8 mouse cellular contexts compared by ENCODE assay signal in genomic region chr13:55328171-55328570, GRCm38 (mm10). TPM values are rescaled to one million over a fixed set of nuclear protein-coding genes. Genes with fewer than 3 reads are reported as not detected.
DNase-seq lines count a peak whose midpoint lies in the region; ATAC-seq and TF ChIP-seq lines count a peak whose summit lies in the region.

No protein-coding gene starts in this region.

- peaks cover 6% of the 10 kb centered on the region for H3K27me3 ChIP-seq in heart, embryonic 11.5 days (ENCODE audit: control insufficient read depth, insufficient read depth, low read length)
- H3K27me3 ChIP-seq in forebrain, postnatal 0 days (ENCODE audit: insufficient read depth, low read length) = no peaks in the 10 kb centered on the region
- 0 out of 2 replicates have a peak, but pooled peaks cover 13% of the 10 kb centered on the region for H3K27me3 ChIP-seq in liver, embryonic 15.5 days

- peak overlapping the region; percentile 70 for H3K4me3 ChIP-seq in heart, embryonic 11.5 days (ENCODE audit: low read depth, low read length)
- no peak overlapping the region for H3K4me3 ChIP-seq in forebrain, postnatal 0 days (ENCODE audit: low read depth, low read length)
- H3K4me3 ChIP-seq in liver, embryonic 15.5 days (replicated peaks) = peak overlapping the region; percentile 83

- peak overlapping the region; percentile 84; the same call in 1 of the 2 replicates for H3K9ac ChIP-seq in heart, embryonic 11.5 days (ENCODE audit: low read depth, low read length)
- H3K9ac ChIP-seq in forebrain, postnatal 0 days = no peak overlapping the region
- H3K9ac ChIP-seq in liver, embryonic 15.5 days = peak overlapping the region; percentile 87

- 81% methylated on average over 6 of the region's 6 CpGs for WGBS in heart, embryonic 11.5 days (ENCODE audit: insufficient replicate concordance)
- WGBS in forebrain, postnatal 0 days = 84% methylated on average over 6 of the region's 6 CpGs
- WGBS in liver, embryonic 15.5 days (ENCODE audit: insufficient replicate concordance) = 68% methylated on average over 6 of the region's 6 CpGs

- intact Hi-C loops in heart, postnatal 10 days (cut with DNase I) = loop anchor here (2.0 kb wide), 1 partner anchor 33 kb away; no protein-coding TSS in a partner anchor
- intact Hi-C loops in gastrocnemius, postnatal 14 days (cut with DNase I; ENCODE audit: low total_unique reads) = no loop called here

- no peak overlapping the region for H3K27ac ChIP-seq in heart, embryonic 11.5 days (ENCODE audit: low read depth, low read length)
- no peak overlapping the region for H3K27ac ChIP-seq in forebrain, postnatal 0 days (ENCODE audit: low read depth, low read length)
- H3K27ac ChIP-seq in liver, embryonic 15.5 days (replicated peaks) = peak overlapping the region; percentile 97

- H3K4me1 ChIP-seq in heart, embryonic 11.5 days (ENCODE audit: control insufficient read depth, insufficient read depth, low read length) = peaks cover 27% of the 10 kb centered on the region
- peaks cover 5% of the 10 kb centered on the region; the same call in 1 of the 2 replicates for H3K4me1 ChIP-seq in forebrain, postnatal 0 days (ENCODE audit: insufficient read depth)
- H3K4me1 ChIP-seq in liver, embryonic 15.5 days (replicated peaks) = peaks cover 78% of the 10 kb centered on the region

- peaks cover 18% of the 10 kb centered on the region for H3K36me3 ChIP-seq in heart, embryonic 11.5 days (ENCODE audit: control insufficient read depth, insufficient read depth, low read length)
- H3K36me3 ChIP-seq in forebrain, postnatal 0 days (ENCODE audit: insufficient read depth) = peaks cover 21% of the 10 kb centered on the region
- H3K36me3 ChIP-seq in liver, embryonic 15.5 days (replicated peaks) = peaks cover 52% of the 10 kb centered on the region

- ATAC-seq in heart, embryonic 11.5 days (replicated peaks; ENCODE audit: insufficient number of reproducible peaks, low FRiP score, low TSS enrichment) = no peak
- no peak for ATAC-seq in forebrain, postnatal 0 days
- no peak for ATAC-seq in liver, embryonic 15.5 days (ENCODE audit: insufficient read depth)
- no peak for ATAC-seq in frontal cortex, adult (ENCODE audit: low TSS enrichment)

- no peak for DNase-seq in heart, postnatal 10 days
- DNase-seq in A20 (ENCODE audit: low read depth, low spot score) = peak; percentile 17
- DNase-seq in forebrain, postnatal 0 days = no peak
- DNase-seq in gastrocnemius, postnatal 14 days = no peak
- no peak for DNase-seq in layer of hippocampus, postnatal 36 days

- TF ChIP-seq CTCF in forebrain, postnatal 0 days (IDR thresholded peaks at IDR 0.05; ENCODE audit: low read depth) = no peak

- H3K9me3 ChIP-seq in heart, embryonic 11.5 days (replicated peaks; ENCODE audit: control insufficient read depth, low read length) = no peaks in the 10 kb centered on the region
- no peaks in the 10 kb centered on the region for H3K9me3 ChIP-seq in forebrain, postnatal 0 days (ENCODE audit: low read length)
- no peaks in the 10 kb centered on the region for H3K9me3 ChIP-seq in liver, embryonic 15.5 days (replicated peaks)

- H3K4me2 ChIP-seq in heart, embryonic 11.5 days = peak overlapping the region; percentile 94
- peak overlapping the region; percentile 95; the same call in 1 of the 2 replicates for H3K4me2 ChIP-seq in forebrain, postnatal 0 days (ENCODE audit: low read depth)
- peak overlapping the region; percentile 96 for H3K4me2 ChIP-seq in liver, embryonic 15.5 days

RNA-seq across cellular contexts. Expression of gene Mxd3, which starts 1.5 kb away (rescaled TPM):
- polyA plus RNA-seq in heart, embryonic 11.5 days (2014; fragmentation: Nextera tagmentation; extraction: Ambion mirVana) = 17.6 and 18.0 TPM in 2 replicates
- 1 to 10 TPM; 7.0 to 7.3 TPM for total RNA-seq in heart, postnatal 10 days (2021)
- 10.1 and 10.5 TPM in 2 replicates for total RNA-seq in forebrain, postnatal 0 days (2014; rRNA removed)
- polyA plus RNA-seq in forebrain, postnatal 0 days (2015; fragmentation: Nextera tagmentation; extraction: Ambion mirVana) = 7.3 and 9.4 TPM in 2 replicates
- polyA plus RNA-seq in liver, embryonic 15.5 days (2015; fragmentation: Nextera tagmentation; extraction: Ambion mirVana) = 28.8 and 33.6 TPM in 2 replicates
- total RNA-seq in gastrocnemius, postnatal 14 days (2021) = 1 to 10 TPM; 3.0 to 3.4 TPM
- 1 to 10 TPM in 1 of 2 experiments, under 1 TPM in 1; 0.87 to 1.4 TPM for total RNA-seq in layer of hippocampus, postnatal 36 days (2021)

RNA-seq across cellular contexts. Expression of gene Rab24, which starts 6.4 kb away (rescaled TPM):
- polyA plus RNA-seq in heart, embryonic 11.5 days (2014; fragmentation: Nextera tagmentation; extraction: Ambion mirVana) = 56.3 and 64.3 TPM in 2 replicates
- 10 to 100 TPM; 40.0 to 40.2 TPM for total RNA-seq in heart, postnatal 10 days (2021)
- total RNA-seq in forebrain, postnatal 0 days (2014; rRNA removed) = 67.3 and 77.4 TPM in 2 replicates
- 92.3 and 99.4 TPM in 2 replicates for polyA plus RNA-seq in forebrain, postnatal 0 days (2015; fragmentation: Nextera tagmentation; extraction: Ambion mirVana)
- 48.6 and 51.3 TPM in 2 replicates for polyA plus RNA-seq in liver, embryonic 15.5 days (2015; fragmentation: Nextera tagmentation; extraction: Ambion mirVana)
- total RNA-seq in gastrocnemius, postnatal 14 days (2021) = 10 to 100 TPM; 31.1 to 31.7 TPM
- 10 to 100 TPM; 78.8 to 84.3 TPM for total RNA-seq in layer of hippocampus, postnatal 36 days (2021)

RNA-seq across cellular contexts. Expression of gene Prelid1, which starts 7.9 kb away (rescaled TPM):
- 428 and 447 TPM in 2 replicates for polyA plus RNA-seq in heart, embryonic 11.5 days (2014; fragmentation: Nextera tagmentation; extraction: Ambion mirVana)
- total RNA-seq in heart, postnatal 10 days (2021) = 100 to 1,000 TPM; 125 to 126 TPM
- 159 and 187 TPM in 2 replicates for total RNA-seq in forebrain, postnatal 0 days (2014; rRNA removed)
- polyA plus RNA-seq in forebrain, postnatal 0 days (2015; fragmentation: Nextera tagmentation; extraction: Ambion mirVana) = 313 and 316 TPM in 2 replicates
- polyA plus RNA-seq in liver, embryonic 15.5 days (2015; fragmentation: Nextera tagmentation; extraction: Ambion mirVana) = 211 and 230 TPM in 2 replicates
- total RNA-seq in gastrocnemius, postnatal 14 days (2021) = 10 to 100 TPM; 48.0 to 59.0 TPM
- total RNA-seq in layer of hippocampus, postnatal 36 days (2021) = 100 to 1,000 TPM; 140 to 157 TPM

RNA-seq across cellular contexts. Expression of gene Lman2, which starts 34.4 kb away (rescaled TPM):
- 72.5 and 90.8 TPM in 2 replicates for polyA plus RNA-seq in heart, embryonic 11.5 days (2014; fragmentation: Nextera tagmentation; extraction: Ambion mirVana)
- total RNA-seq in heart, postnatal 10 days (2021) = 10 to 100 TPM; 56.7 to 58.2 TPM
- total RNA-seq in forebrain, postnatal 0 days (2014; rRNA removed) = 55.2 and 62.6 TPM in 2 replicates
- polyA plus RNA-seq in forebrain, postnatal 0 days (2015; fragmentation: Nextera tagmentation; extraction: Ambion mirVana) = 32.8 TPM in 2 replicates
- polyA plus RNA-seq in liver, embryonic 15.5 days (2015; fragmentation: Nextera tagmentation; extraction: Ambion mirVana) = 58.8 and 62.1 TPM in 2 replicates
- total RNA-seq in gastrocnemius, postnatal 14 days (2021) = 10 to 100 TPM; 32.2 to 34.6 TPM
- total RNA-seq in layer of hippocampus, postnatal 36 days (2021) = 10 to 100 TPM; 58.3 to 70.5 TPM

RNA-seq across cellular contexts. Expression of gene Rgs14, which starts 41.4 kb away (rescaled TPM):
- 0.15 and 0.31 TPM in 2 replicates for polyA plus RNA-seq in heart, embryonic 11.5 days (2014; fragmentation: Nextera tagmentation; extraction: Ambion mirVana)
- under 1 TPM; 0.60 to 0.74 TPM for total RNA-seq in heart, postnatal 10 days (2021)
- 4.0 and 4.4 TPM in 2 replicates for total RNA-seq in forebrain, postnatal 0 days (2014; rRNA removed)
- polyA plus RNA-seq in forebrain, postnatal 0 days (2015; fragmentation: Nextera tagmentation; extraction: Ambion mirVana) = 2.5 and 3.9 TPM in 2 replicates
- 2.2 and 2.9 TPM in 2 replicates for polyA plus RNA-seq in liver, embryonic 15.5 days (2015; fragmentation: Nextera tagmentation; extraction: Ambion mirVana)
- total RNA-seq in gastrocnemius, postnatal 14 days (2021) = under 1 TPM; 0.22 to 0.29 TPM
- 100 to 1,000 TPM in 1 of 2 experiments, 10 to 100 TPM in 1; 95.2 to 110 TPM for total RNA-seq in layer of hippocampus, postnatal 36 days (2021)
